16 mouse cellular contexts compared by ENCODE assay signal in genomic region chr1:60658383-60658782, GRCm38 (mm10). TPM values are rescaled to one million over a fixed set of nuclear protein-coding genes. Genes with fewer than 3 reads are reported as not detected.
A peak's percentile ranks its signal among the peaks of the same experiment; 100 is the strongest.
DNase-seq lines count a peak whose midpoint lies in the region; ATAC-seq and TF ChIP-seq lines count a peak whose summit lies in the region.
"Had no signal": no experiment of that assay in that cellular context is flagged by ENCODE, and none has a peak within 500 bp of the region (broad histone marks: within the 10 kb centered on the region; RNA-seq: fewer than 3 reads in every experiment).

No protein-coding gene starts in this region.

- no peak for TF ChIP-seq POLR2A in small intestine, adult 2 months (IDR thresholded peaks at IDR 0.05; ENCODE audit: low read depth, low read length)

- TF ChIP-seq CTCF in small intestine, adult 2 months (IDR thresholded peaks at IDR 0.05; ENCODE audit: extremely low read depth, insufficient read length, insufficient replicate concordance, low read depth, low read length) = no peak

- no peak for DNase-seq in kidney, adult 18-20 months
- DNase-seq in 416B (ENCODE audit: low read depth) = peak; percentile 51
- no peak for DNase-seq in midbrain, embryonic 11.5 days (ENCODE audit: low spot score, missing footprints)
- DNase-seq: adrenal gland, postnatal 10 days; cerebellum, adult 9-10 months had no signal

- peak; percentile 49; the same call in 1 of the 2 replicates for ATAC-seq in kidney, embryonic 14.5 days (ENCODE audit: low FRiP score, low TSS enrichment)
- peak; percentile 29; the same call in 1 of the 2 replicates for ATAC-seq in granulocyte monocyte progenitor cell, adult 5-6 weeks (replicated peaks; ENCODE audit: poor library complexity, severe bottlenecking)
- no peak for ATAC-seq in cerebellum, adult (ENCODE audit: insufficient number of reproducible peaks, low FRiP score, low TSS enrichment)
- no peak for ATAC-seq in midbrain, embryonic 11.5 days (ENCODE audit: low FRiP score)
- ATAC-seq: inflammation-experienced regulatory T-cells, adult 6 months; midbrain, embryonic 16.5 days had no signal

- no peaks in the 10 kb centered on the region for H3K4me1 ChIP-seq in kidney, embryonic 14.5 days (ENCODE audit: control insufficient read depth, insufficient read depth, low read length)
- H3K4me1 ChIP-seq in small intestine, adult 2 months (ENCODE audit: control insufficient read depth, insufficient read depth, insufficient read length, low read length) = peaks cover 10% of the 10 kb centered on the region; the same call in 1 of the 2 replicates
- H3K4me1 ChIP-seq in midbrain, embryonic 11.5 days (ENCODE audit: control insufficient read depth, insufficient read depth, low read length) = no peaks in the 10 kb centered on the region
- H3K4me1 ChIP-seq: limb, embryonic 12.5 days had no signal

- H3K9me3 ChIP-seq in kidney, embryonic 14.5 days (ENCODE audit: control insufficient read depth, low read length) = no peaks in the 10 kb centered on the region
- no peaks in the 10 kb centered on the region for H3K9me3 ChIP-seq in midbrain, embryonic 11.5 days (ENCODE audit: control insufficient read depth, low read length)
- H3K9me3 ChIP-seq: limb, embryonic 12.5 days had no signal

- H3K27ac ChIP-seq in kidney, embryonic 14.5 days (ENCODE audit: low read depth, low read length) = no peak overlapping the region
- peak overlapping the region; percentile 69 for H3K27ac ChIP-seq in small intestine, adult 2 months (ENCODE audit: insufficient read depth, low read depth, low read length)
- no peak overlapping the region for H3K27ac ChIP-seq in midbrain, embryonic 11.5 days (ENCODE audit: low read depth, low read length)
- H3K27ac ChIP-seq: hindbrain, embryonic 14.5 days; limb, embryonic 12.5 days; liver, embryonic 14.5 days; macrophage had no signal

- H3K4me3 ChIP-seq in kidney, embryonic 14.5 days (ENCODE audit: low read length) = no peak overlapping the region
- H3K4me3 ChIP-seq in small intestine, adult 2 months (ENCODE audit: low read depth, low read length) = no peak overlapping the region
- no peak overlapping the region for H3K4me3 ChIP-seq in midbrain, embryonic 11.5 days (ENCODE audit: low read depth, low read length)
- H3K4me3 ChIP-seq: limb, embryonic 12.5 days had no signal

- H3K9ac ChIP-seq in kidney, embryonic 14.5 days (ENCODE audit: low read depth, low read length) = no peak overlapping the region
- H3K9ac ChIP-seq in midbrain, embryonic 11.5 days (ENCODE audit: low read length) = no peak overlapping the region
- H3K9ac ChIP-seq: hindbrain, embryonic 14.5 days; limb, embryonic 12.5 days; liver, embryonic 14.5 days had no signal

- H3K27me3 ChIP-seq in kidney, embryonic 14.5 days (ENCODE audit: control insufficient read depth, insufficient read depth, low read length) = no peaks in the 10 kb centered on the region
- no peaks in the 10 kb centered on the region for H3K27me3 ChIP-seq in small intestine, adult 2 months (ENCODE audit: control insufficient read depth, insufficient read depth, low read length)
- H3K27me3 ChIP-seq in midbrain, embryonic 11.5 days (ENCODE audit: control insufficient read depth, insufficient read depth, low read length) = no peaks in the 10 kb centered on the region
- H3K27me3 ChIP-seq: limb, embryonic 12.5 days had no signal

- H3K36me3 ChIP-seq in kidney, embryonic 14.5 days (ENCODE audit: control insufficient read depth, insufficient read depth, low read length) = no peaks in the 10 kb centered on the region
- no peaks in the 10 kb centered on the region for H3K36me3 ChIP-seq in small intestine, adult 2 months (ENCODE audit: control insufficient read depth, insufficient read depth, low read length)
- no peaks in the 10 kb centered on the region for H3K36me3 ChIP-seq in midbrain, embryonic 11.5 days (ENCODE audit: control insufficient read depth, insufficient read depth, low read length)
- H3K36me3 ChIP-seq: limb, embryonic 12.5 days had no signal

- 63% methylated on average over 4 of the region's 4 CpGs for WGBS in kidney, embryonic 14.5 days
- 45% methylated on average over 4 of the region's 4 CpGs for WGBS in small intestine, adult 2 months
- 91% methylated on average over 4 of the region's 4 CpGs for WGBS in midbrain, embryonic 11.5 days

- no peak overlapping the region for H3K4me2 ChIP-seq in kidney, embryonic 14.5 days (replicated peaks; ENCODE audit: low read depth, low read length)
- H3K4me2 ChIP-seq in midbrain, embryonic 11.5 days = no peak overlapping the region
- H3K4me2 ChIP-seq: heart, embryonic 11.5 days; hindbrain, embryonic 14.5 days; limb, embryonic 12.5 days had no signal

RNA-seq across cellular contexts. Expression of gene Cd28, which starts 58.2 kb away (rescaled TPM):
- 0.16 and 0.33 TPM in 2 replicates for polyA plus RNA-seq in kidney, embryonic 14.5 days (2014; fragmentation: Nextera tagmentation; extraction: Ambion mirVana)
- 1.4 and 3.2 TPM in 2 replicates for total RNA-seq in granulocyte monocyte progenitor cell, adult 5-6 weeks (2014; fragmentation: Nextera tagmentation)
- total RNA-seq in granulocyte monocyte progenitor cell, adult 5-6 weeks (2017) = 1.0 and 2.3 TPM in 2 replicates
- polyA plus RNA-seq in small intestine, adult 2 months (2012; rRNA removed) = 0.14 and 0.65 TPM in 2 replicates
- 0.10 and 0.28 TPM in 2 replicates for polyA plus RNA-seq in midbrain, embryonic 11.5 days (2014; fragmentation: Nextera tagmentation; extraction: Ambion mirVana)

Comparison
In these comparisons a context has a peak if more than half of its experiments do, and no peak if none do; other contexts are left out.
1. ATAC-seq: peak in kidney, embryonic 14.5 days (single experiment) and granulocyte monocyte progenitor cell, adult 5-6 weeks (single experiment); none in cerebellum, adult (single experiment) and midbrain, embryonic 11.5 days (single experiment).